In the genomic region with DNA sequence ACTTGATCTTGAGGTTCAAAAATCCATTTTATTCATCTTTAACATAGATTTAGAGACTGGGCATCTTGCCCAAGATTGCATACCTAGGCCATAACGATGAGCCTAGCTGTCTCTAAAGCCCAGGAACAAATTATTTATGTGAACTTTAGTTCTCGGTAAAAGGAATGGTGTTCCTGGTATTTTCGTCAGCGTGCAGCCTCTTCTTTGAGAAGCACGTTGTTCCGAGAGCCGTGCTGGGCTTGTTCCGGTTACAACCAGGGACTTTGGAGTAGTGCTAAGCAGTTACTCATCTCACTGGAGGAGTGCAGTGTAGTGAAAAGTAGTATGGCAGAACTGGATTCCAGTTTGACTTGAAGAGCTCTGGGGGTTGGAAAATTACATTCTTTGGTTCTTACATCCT, we compare ENCODE assay signal across 9 mouse cellular contexts. TPM values are rescaled to one million over a fixed set of nuclear protein-coding genes. Genes with fewer than 3 reads are reported as not detected.
DNase-seq lines count a peak whose midpoint lies in the region; ATAC-seq and TF ChIP-seq lines count a peak whose summit lies in the region.
"Had no signal": no experiment of that assay in that cellular context is flagged by ENCODE, and none has a peak within 500 bp of the region (broad histone marks: within the 10 kb centered on the region; RNA-seq: fewer than 3 reads in every experiment).

No protein-coding gene starts in this region.

- peaks cover 10% of the 10 kb centered on the region for H3K36me3 ChIP-seq in thymus, adult 2 months (ENCODE audit: control insufficient read depth, insufficient read depth, low read length)

- 7% methylated on average over 8 of the region's 8 CpGs for WGBS in cerebellum, adult 2 months
- WGBS in thymus, adult 2 months: 16% methylated on average over 8 of the region's 8 CpGs

- no peak for DNase-seq in cerebellum, adult 2 months
- no peak for DNase-seq in cerebellum, adult 18-20 months
- DNase-seq in thymus, adult 2 months: no peak
- no peak for DNase-seq in thymus, postnatal 25 days
- DNase-seq in induced T-regulatory cell, adult 2 months (ENCODE audit: low read depth): peak; percentile 54
- peak; percentile 42 for DNase-seq in naive thymus-derived CD4-positive, alpha-beta T cell, adult 2 months (ENCODE audit: low read depth)
- no peak for DNase-seq in urinary bladder, postnatal 10 days (ENCODE audit: low spot score)

- no peak for ATAC-seq in megakaryocyte-erythroid progenitor cell, adult 5-6 weeks (replicated peaks; ENCODE audit: low FRiP score, low TSS enrichment, poor library complexity, severe bottlenecking)

- TF ChIP-seq CTCF in cerebellum, adult 2 months (IDR thresholded peaks at IDR 0.05; ENCODE audit: borderline replicate concordance, insufficient read depth, low read depth, low read length): no peak
- no peak for TF ChIP-seq CTCF in thymus, adult 2 months (IDR thresholded peaks at IDR 0.05; ENCODE audit: borderline replicate concordance, control insufficient read depth, extremely low read depth, insufficient read depth, low read length, poor library complexity)

- H3K27ac ChIP-seq in cerebellum, adult 2 months (ENCODE audit: insufficient read depth, low read length): peak overlapping the region; percentile 55; the same call in 1 of the 2 replicates
- H3K27ac ChIP-seq in thymus, adult 2 months (ENCODE audit: control insufficient read depth, insufficient read depth, low read length): no peak overlapping the region

- no peaks in the 10 kb centered on the region for H3K4me1 ChIP-seq in cerebellum, adult 2 months (ENCODE audit: control insufficient read depth, insufficient read depth, low read length)
- peaks cover 4% of the 10 kb centered on the region; the same call in 1 of the 2 replicates for H3K4me1 ChIP-seq in thymus, adult 2 months (replicated peaks; ENCODE audit: control insufficient read depth, insufficient read depth, low read length)

- no peak for TF ChIP-seq POLR2A in cerebellum, adult 2 months (IDR thresholded peaks at IDR 0.05; ENCODE audit: borderline replicate concordance, insufficient read depth, low read length)
- TF ChIP-seq POLR2A in thymus, adult 2 months (IDR thresholded peaks at IDR 0.05; ENCODE audit: control insufficient read depth, extremely low read depth, insufficient read depth, low read length, poor library complexity): no peak

- no peaks in the 10 kb centered on the region for H3K27me3 ChIP-seq in cerebellum, adult 2 months (ENCODE audit: control insufficient read depth, insufficient read depth, low read length)
- H3K27me3 ChIP-seq in thymus, adult 2 months (ENCODE audit: control insufficient read depth, insufficient read depth, low read length): no peaks in the 10 kb centered on the region
- H3K27me3 ChIP-seq: Patski had no signal

- peak overlapping the region; percentile 61 for H3K4me3 ChIP-seq in cerebellum, adult 2 months (replicated peaks; ENCODE audit: insufficient read depth, low read depth, low read length)
- peak overlapping the region; percentile 15; the same call in 1 of the 2 replicates for H3K4me3 ChIP-seq in thymus, adult 2 months (ENCODE audit: control insufficient read depth, insufficient read depth, low read length)

RNA-seq across cellular contexts. Expression of gene Dph3, which starts 0.7 kb away (rescaled TPM):
- polyA plus RNA-seq in cerebellum, adult 2 months (2012; rRNA removed): 54.6 and 58.3 TPM in 2 replicates
- 19.2 and 19.5 TPM in 2 replicates for polyA plus RNA-seq in thymus, adult 2 months (2012; rRNA removed)
- 97.5 and 115 TPM in 2 replicates for total RNA-seq in megakaryocyte-erythroid progenitor cell, adult 5-6 weeks (2014; fragmentation: Nextera tagmentation)
- 55.5 and 76.5 TPM in 2 replicates for total RNA-seq in megakaryocyte-erythroid progenitor cell, adult 5-6 weeks (2017)

RNA-seq across cellular contexts. Expression of gene Oxnad1, which starts 1.1 kb away (rescaled TPM):
- 25.3 and 31.5 TPM in 2 replicates for polyA plus RNA-seq in cerebellum, adult 2 months (2012; rRNA removed)
- polyA plus RNA-seq in thymus, adult 2 months (2012; rRNA removed): 20.3 and 25.3 TPM in 2 replicates
- total RNA-seq in megakaryocyte-erythroid progenitor cell, adult 5-6 weeks (2014; fragmentation: Nextera tagmentation): 15.0 and 34.8 TPM in 2 replicates
- total RNA-seq in megakaryocyte-erythroid progenitor cell, adult 5-6 weeks (2017): 28.7 and 54.1 TPM in 2 replicates

RNA-seq across cellular contexts. Expression of gene Msmb, which starts 55.6 kb away (rescaled TPM):
- polyA plus RNA-seq in cerebellum, adult 2 months (2012; rRNA removed): not detected in 2 replicates
- not detected in 2 replicates for polyA plus RNA-seq in thymus, adult 2 months (2012; rRNA removed)
- not detected in 2 replicates for total RNA-seq in megakaryocyte-erythroid progenitor cell, adult 5-6 weeks (2014; fragmentation: Nextera tagmentation)
- not detected in 2 replicates for total RNA-seq in megakaryocyte-erythroid progenitor cell, adult 5-6 weeks (2017)
- polyA plus RNA-seq: Patski had no signal

RNA-seq across cellular contexts. Expression of gene Galnt15, which starts 57.4 kb away (rescaled TPM):
- 14.5 and 16.7 TPM in 2 replicates for polyA plus RNA-seq in cerebellum, adult 2 months (2012; rRNA removed)
- 1.8 and 2.4 TPM in 2 replicates for polyA plus RNA-seq in thymus, adult 2 months (2012; rRNA removed)
- not detected in 2 replicates for total RNA-seq in megakaryocyte-erythroid progenitor cell, adult 5-6 weeks (2014; fragmentation: Nextera tagmentation)
- total RNA-seq in megakaryocyte-erythroid progenitor cell, adult 5-6 weeks (2017): not detected in 2 replicates

Comparison
In these comparisons a context has a peak if more than half of its experiments do, and no peak if none do; other contexts are left out.
1. DNase-seq: peak in induced T-regulatory cell, adult 2 months (single experiment) and naive thymus-derived CD4-positive, alpha-beta T cell, adult 2 months (single experiment); none in cerebellum, adult 2 months (0 of 2), cerebellum, adult 18-20 months (0 of 2), thymus, adult 2 months (single experiment), thymus, postnatal 25 days (single experiment) and urinary bladder, postnatal 10 days (single experiment).